Mouse (Mus musculus) ES-E14 (cell line): ENCODE measurements at regions not wholly inside any gene's neighbourhood (a gene's known extent, or its start where the extent isn't known, plus 50 kb on each side); places are given as distances from the start of the nearest gene placed in this dataset.

Experiments used
- DNase-seq: peaks from one replicate; pipeline ENCODE4 v3.0.0-alpha.2; 2013; ENCODE audit warnings: low read depth, low spot score
- H3K27ac ChIP-seq: 2 replicates; pipeline ENCODE4 v1.5.1; 2012; ENCODE audit warnings: low read depth, mild to moderate bottlenecking, low read length, moderate library complexity, mixed read lengths; ENCODE audit not compliant: poor library complexity, insufficient read depth, severe bottlenecking
- H3K36me3 ChIP-seq: 2 replicates; pipeline ENCODE4 v1.6.1; 2012; ENCODE audit warnings: mild to moderate bottlenecking, low read length, moderate library complexity, mixed read lengths; ENCODE audit not compliant: control insufficient read depth, poor library complexity, insufficient read depth, severe bottlenecking
- H3K4me1 ChIP-seq, 2 experiments: fragments of 150-350 bp in 1 of 2; sonication (generic) in 1 of 2; 2 replicates each; pipeline ENCODE4 v1.6.1; 2012; ENCODE audit warnings: low read length in 2 of 2, mild to moderate bottlenecking in 1 of 2, mixed read lengths in 1 of 2; ENCODE audit not compliant: control insufficient read depth in 2 of 2, insufficient read depth in 2 of 2, poor library complexity in 1 of 2
- H3K4me3 ChIP-seq, 2 experiments: fragments of 150-350 bp in 1 of 2; sonication (generic) in 1 of 2; 2 replicates each; pipeline ENCODE4 v1.5.1; 2012; ENCODE audit warnings: low read length in 2 of 2, low read depth in 1 of 2, mild to moderate bottlenecking in 1 of 2, mixed read lengths in 1 of 2; ENCODE audit not compliant: insufficient read depth in 1 of 2, poor library complexity in 1 of 2, severe bottlenecking in 1 of 2
- H3K9ac ChIP-seq: 2 replicates; pipeline ENCODE4 v1.6.1; 2012; ENCODE audit warnings: low read depth, mild to moderate bottlenecking, low read length, mixed read lengths; ENCODE audit not compliant: poor library complexity, insufficient read depth, severe bottlenecking
- H3K9me3 ChIP-seq: fragments of 150-350 bp; sonication (generic); 2 replicates; pipeline ENCODE4 v1.6.1; 2012; ENCODE audit warnings: low read depth, mild to moderate bottlenecking, low read length; ENCODE audit not compliant: control insufficient read depth, insufficient read depth
- CHD2 ChIP-seq: IDR thresholded peaks from 2 replicates; pipeline ENCODE4 v1.6.1; 2014; ENCODE audit warnings: mild to moderate bottlenecking, low read depth, low read length, inconsistent platforms
- HCFC1 ChIP-seq: IDR thresholded peaks from 2 replicates; pipeline ENCODE4 v1.6.1; 2012; ENCODE audit warnings: low read length, inconsistent platforms, borderline replicate concordance; ENCODE audit not compliant: insufficient read depth
- MAFK ChIP-seq: IDR thresholded peaks from 2 replicates; pipeline ENCODE4 v1.6.1; 2014; ENCODE audit warnings: mild to moderate bottlenecking, low read depth, low read length, inconsistent platforms; ENCODE audit not compliant: insufficient read depth
- ZC3H11A ChIP-seq: IDR thresholded peaks from 2 replicates; pipeline ENCODE4 v1.6.1; 2012; ENCODE audit warnings: low read depth, mild to moderate bottlenecking, inconsistent platforms, low read length, borderline replicate concordance
- ZNF384 ChIP-seq: IDR thresholded peaks from 2 replicates; pipeline ENCODE4 v1.6.1; 2012; ENCODE audit warnings: low read depth, low read length, inconsistent platforms
- in situ Hi-C, 2 experiments: fragments of 600-800 bp; cut with MboI; formaldehyde crosslinking; loops; one replicate each; pipeline ENCODE4 v1.15.1; 2025; ENCODE audit warnings: low sequenced_read_pairs in 2 of 2, inconsistent platforms in 1 of 2; ENCODE audit not compliant: unreplicated experiment in 2 of 2

- Histone ChIP-seq H3K4me3 (no peak overlapping the region), H3K27ac (no peak overlapping the region), H3K9me3 (no peaks in the 10 kb centered on the region), H3K4me1 (no peaks in the 10 kb centered on the region), H3K36me3 (no peaks in the 10 kb centered on the region), H3K9ac (no peak overlapping the region)
- in situ Hi-C loops = no loop called here
- peak; percentile 4 for DNase-seq
- TF ChIP-seq ZC3H11A = no peak
- no peak for TF ChIP-seq CHD2
- TF ChIP-seq MAFK = no peak
- TF ChIP-seq ZNF384 = no peak
- no peak for TF ChIP-seq HCFC1
Observed at GRCm38 (mm10) chr9:68426286-68426685, 227.3 kb upstream of the Rora start.

- Histone ChIP-seq H3K36me3 (no peaks in the 10 kb centered on the region), H3K4me1 (no peaks in the 10 kb centered on the region), H3K9me3 (no peaks in the 10 kb centered on the region), H3K27ac (no peak overlapping the region), H3K4me3 (no peak overlapping the region), H3K9ac (no peak overlapping the region)
- DNase-seq = no peak
- in situ Hi-C loops = no loop called here
- TF ChIP-seq ZC3H11A (no peak), ZNF384 (no peak), MAFK (no peak), CHD2 (no peak), HCFC1 (no peak)
Observed at GRCm38 (mm10) chr9:68462755-68463154, 190.8 kb upstream of the Rora start.

- no peaks in the 10 kb centered on the region for H3K36me3 ChIP-seq
- DNase-seq = no peak
Observed at GRCm38 (mm10) chr9:68463637-68464304, 189.8 kb upstream of the Rora start.

GRCm38 (mm10) chr9:68466671-68467070 is 186.9 kb upstream of the Rora start:
- TF ChIP-seq HCFC1 (no peak), CHD2 (no peak), ZC3H11A (no peak), ZNF384 (no peak), MAFK (no peak)
- Histone ChIP-seq H3K4me3 (no peak overlapping the region), H3K36me3 (no peaks in the 10 kb centered on the region), H3K4me1 (no peaks in the 10 kb centered on the region), H3K9ac (no peak overlapping the region), H3K9me3 (no peaks in the 10 kb centered on the region), H3K27ac (no peak overlapping the region)
- no peak for DNase-seq
- in situ Hi-C loops = no loop called here

More at GRCm38 (mm10) chr9:68463637-68464304, 189.8 kb upstream of the Rora start:
- Histone ChIP-seq H3K27ac (no peak overlapping the region), H3K9me3 (no peaks in the 10 kb centered on the region), H3K4me3 (no peak overlapping the region), H3K9ac (no peak overlapping the region), H3K4me1 (no peaks in the 10 kb centered on the region)
- no peak for TF ChIP-seq CHD2
- no peak for TF ChIP-seq HCFC1
- in situ Hi-C loops = no loop called here

- H3K27ac ChIP-seq = no peak overlapping the region
- no peak for DNase-seq
- no peak overlapping the region for H3K9ac ChIP-seq
- no peak overlapping the region for H3K4me3 ChIP-seq
- no peaks in the 10 kb centered on the region for H3K36me3 ChIP-seq
- no peaks in the 10 kb centered on the region for H3K4me1 ChIP-seq
- in situ Hi-C loops = no loop called here
- H3K9me3 ChIP-seq = no peaks in the 10 kb centered on the region
- no peak for TF ChIP-seq ZNF384
- no peak for TF ChIP-seq ZC3H11A
- no peak for TF ChIP-seq HCFC1
- TF ChIP-seq CHD2 = no peak
- no peak for TF ChIP-seq MAFK
Observed at GRCm38 (mm10) chr9:68476391-68476790, 177.2 kb upstream of the Rora start.
